Mouse (Mus musculus) liver, embryonic 14.5 days (tissue): Measurements from ENCODE around the gene Rft1.

Source experiments
- CTCF ChIP-seq: IDR thresholded peaks from 2 replicates; pipeline ENCODE4 v1.5.1; 2016; ENCODE audit warnings: antibody characterized with exemption, low read depth, control low read depth
- EP300 ChIP-seq: IDR thresholded peaks from 2 replicates; pipeline ENCODE4 v1.6.1; 2016; ENCODE audit warnings: antibody characterized with exemption, low read depth

DNA sequence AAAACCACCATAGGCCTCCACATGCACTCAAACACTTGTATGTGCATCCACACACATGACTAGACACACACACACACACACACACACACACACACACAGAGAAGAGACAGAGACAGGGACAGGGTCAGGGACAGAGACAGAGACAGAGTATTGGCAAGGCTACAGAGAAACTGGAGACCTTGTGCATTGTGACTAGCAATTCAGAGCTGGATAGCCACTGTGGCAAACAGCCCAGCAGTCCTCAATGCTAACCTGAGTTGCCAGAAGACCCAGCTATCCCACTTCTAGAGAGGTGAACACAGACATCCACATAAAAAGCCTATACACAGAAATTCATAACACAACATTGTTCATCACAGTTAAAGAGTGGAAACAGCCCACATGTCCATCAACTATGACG is 7.7 kb upstream of the Rft1 start:
- TF ChIP-seq CTCF (no peak), EP300 (no peak)
